16 mouse cellular contexts compared by ENCODE assay signal in genomic region chr10:94000223-94000622, GRCm38 (mm10). TPM values are rescaled to one million over a fixed set of nuclear protein-coding genes. Genes with fewer than 3 reads are reported as not detected.
DNase-seq lines count a peak whose midpoint lies in the region; ATAC-seq and TF ChIP-seq lines count a peak whose summit lies in the region.
"Had no signal": no experiment of that assay in that cellular context is flagged by ENCODE, and none has a peak within 500 bp of the region (broad histone marks: within the 10 kb centered on the region; RNA-seq: fewer than 3 reads in every experiment).

No protein-coding gene starts in this region.

- H3K36me3 ChIP-seq in hindbrain, embryonic 12.5 days = peaks cover 72% of the 10 kb centered on the region

- H3K9ac ChIP-seq in hindbrain, embryonic 12.5 days = no peak overlapping the region
- H3K9ac ChIP-seq: liver, embryonic 12.5 days; neural tube, embryonic 12.5 days had no signal

- no peak for TF ChIP-seq POLR2A in cerebellum, adult 2 months (IDR thresholded peaks at IDR 0.05; ENCODE audit: borderline replicate concordance, insufficient read depth, low read length)

- H3K4me3 ChIP-seq in cerebellum, adult 2 months (replicated peaks; ENCODE audit: insufficient read depth, low read depth, low read length) = no peak overlapping the region
- H3K4me3 ChIP-seq in hindbrain, embryonic 12.5 days = no peak overlapping the region
- H3K4me3 ChIP-seq: left cerebral cortex, adult 2 months; liver, embryonic 12.5 days; neural tube, embryonic 12.5 days had no signal

- no peak overlapping the region for H3K4me2 ChIP-seq in hindbrain, embryonic 12.5 days (replicated peaks)
- H3K4me2 ChIP-seq: liver, embryonic 12.5 days; neural tube, embryonic 12.5 days had no signal

- no peaks in the 10 kb centered on the region for H3K4me1 ChIP-seq in cerebellum, adult 2 months (ENCODE audit: control insufficient read depth, insufficient read depth, low read length)
- H3K4me1 ChIP-seq in hindbrain, embryonic 12.5 days = no peaks in the 10 kb centered on the region
- H3K4me1 ChIP-seq: liver, embryonic 12.5 days; neural tube, embryonic 12.5 days had no signal

- H3K27ac ChIP-seq in cerebellum, adult 2 months (ENCODE audit: insufficient read depth, low read length) = no peak overlapping the region
- no peak overlapping the region for H3K27ac ChIP-seq in hindbrain, embryonic 12.5 days
- H3K27ac ChIP-seq: left cerebral cortex, adult 2 months; liver, embryonic 12.5 days; neural tube, embryonic 12.5 days had no signal

- no peak for TF ChIP-seq CTCF in cerebellum, adult 2 months (IDR thresholded peaks at IDR 0.05; ENCODE audit: borderline replicate concordance, insufficient read depth, low read depth, low read length)

- DNase-seq in cerebellum, adult 2 months = peak; percentile 19 to 53
- DNase-seq in cerebellum, postnatal 4 days (ENCODE audit: low spot score in 2 of 2) = no peak
- peak; percentile 15 for DNase-seq in adrenal gland, adult 8-10 months
- peak; percentile 18 to 31 for DNase-seq in cerebellum, postnatal 36 days
- peak; percentile 27 to 45 for DNase-seq in kidney, postnatal 4 days
- no peak for DNase-seq in layer of hippocampus, adult 11-12 months (ENCODE audit: low spot score)
- no peak for DNase-seq in thymus, postnatal 36 days
- DNase-seq: gastrocnemius, postnatal 25 days; midbrain, embryonic 14.5 days; retina, postnatal 1 day; thymus, postnatal 25 days had no signal

- no peaks in the 10 kb centered on the region for H3K27me3 ChIP-seq in cerebellum, adult 2 months (ENCODE audit: control insufficient read depth, insufficient read depth, low read length)
- H3K27me3 ChIP-seq in hindbrain, embryonic 12.5 days = no peaks in the 10 kb centered on the region
- H3K27me3 ChIP-seq: liver, embryonic 12.5 days; neural tube, embryonic 12.5 days had no signal

- ATAC-seq in hindbrain, embryonic 12.5 days (ENCODE audit: low FRiP score) = no peak
- ATAC-seq: forebrain, embryonic 14.5 days; liver, embryonic 12.5 days had no signal

- no peaks in the 10 kb centered on the region for H3K9me3 ChIP-seq in hindbrain, embryonic 12.5 days (replicated peaks)
- H3K9me3 ChIP-seq: liver, embryonic 12.5 days had no signal

- WGBS in cerebellum, adult 2 months = 16% methylated on average over 10 of the region's 10 CpGs
- 87% methylated on average over 10 of the region's 10 CpGs for WGBS in hindbrain, embryonic 12.5 days

RNA-seq across cellular contexts. Expression of gene Vezt, which starts 35.4 kb away (rescaled TPM):
- 25.7 and 26.8 TPM in 2 replicates for polyA plus RNA-seq in cerebellum, adult 2 months (2012; rRNA removed)
- 10 to 100 TPM; 18.4 to 30.9 (median 25.1) TPM for total RNA-seq in adrenal gland, adult 8-10 months (2022)
- polyA plus RNA-seq in hindbrain, embryonic 12.5 days (2016; fragmentation: Nextera tagmentation; extraction: Ambion mirVana) = 58.1 and 69.1 TPM in 2 replicates

RNA-seq across cellular contexts. Expression of gene Fgd6, which starts 35.6 kb away (rescaled TPM):
- polyA plus RNA-seq in cerebellum, adult 2 months (2012; rRNA removed) = 5.4 and 6.0 TPM in 2 replicates
- total RNA-seq in adrenal gland, adult 8-10 months (2022) = 1 to 10 TPM; 4.5 to 6.5 (median 5.7) TPM
- polyA plus RNA-seq in hindbrain, embryonic 12.5 days (2016; fragmentation: Nextera tagmentation; extraction: Ambion mirVana) = 5.2 TPM in 2 replicates

Comparison
In these comparisons a context has a peak if more than half of its experiments do, and no peak if none do; other contexts are left out.
1. DNase-seq: peak in cerebellum, adult 2 months (2 of 2), adrenal gland, adult 8-10 months (single experiment), cerebellum, postnatal 36 days (2 of 2) and kidney, postnatal 4 days (2 of 2); none in cerebellum, postnatal 4 days (0 of 2), layer of hippocampus, adult 11-12 months (single experiment) and thymus, postnatal 36 days (0 of 2).